Mouse (Mus musculus) CH12.LX (cell line): ENCODE data around the gene Rbmxl1. TPM values are rescaled to one million over a fixed set of nuclear protein-coding genes. Genes with fewer than 3 reads are reported as not detected.
"Not testable (repeated sequence)": the region's sequence is repeated elsewhere in the genome, so short reads cannot be mapped to it uniquely, and the experiment has no call there.

Experiments
- DNase-seq: peaks from one replicate; pipeline ENCODE4 v3.0.0-alpha.2; 2013; ENCODE audit errors: extremely low read depth
- H3K27ac ChIP-seq: 2 replicates; pipeline ENCODE4 v1.5.1; 2012; ENCODE audit warnings: low read depth, mild to moderate bottlenecking, control low read depth, moderate library complexity; ENCODE audit not compliant: insufficient read depth
- H3K27me3 ChIP-seq: replicated peaks from 2 replicates; pipeline ENCODE3; 2012; ENCODE audit warnings: inconsistent platforms
- H3K36me3 ChIP-seq, 2 experiments: replicated peaks in 1 of 2; 2 replicates each; pipeline versions ENCODE3 to v1.6.1; 2012; ENCODE audit warnings: inconsistent platforms in 1 of 2, low read length in 1 of 2, mild to moderate bottlenecking in 1 of 2, mixed read lengths in 1 of 2, moderate library complexity in 1 of 2; ENCODE audit not compliant: control insufficient read depth in 1 of 2, insufficient read depth in 1 of 2
- H3K4me1 ChIP-seq, 2 experiments: 2 replicates each; pipeline ENCODE4 v1.6.1; 2012; ENCODE audit warnings: inconsistent platforms in 1 of 2, moderate library complexity in 1 of 2; ENCODE audit not compliant: insufficient read depth in 2 of 2, control insufficient read depth in 1 of 2
- H3K4me2 ChIP-seq: 2 replicates; pipeline ENCODE4 v1.6.1; 2012; ENCODE audit warnings: low read depth, mild to moderate bottlenecking, control low read depth; ENCODE audit not compliant: poor library complexity, insufficient read depth, severe bottlenecking
- H3K4me3 ChIP-seq, 3 experiments: fragments of 150-350 bp in 1 of 3; sonication (generic) in 1 of 3; replicated peaks in 1 of 3; 2 replicates each; pipeline versions ENCODE3 to v1.5.1; 2011 to 2012; ENCODE audit warnings: low read depth in 2 of 3, low read length in 2 of 3, mild to moderate bottlenecking in 2 of 3, moderate library complexity in 2 of 3, control low read depth in 1 of 3, improper control_type of control experiment in 1 of 3, inconsistent platforms in 1 of 3, mixed read lengths in 1 of 3; ENCODE audit not compliant: poor library complexity in 1 of 3
- H3K79me2 ChIP-seq: replicated peaks from 2 replicates; pipeline ENCODE4 v1.6.1; 2012; ENCODE audit warnings: mild to moderate bottlenecking, moderate library complexity; ENCODE audit not compliant: control insufficient read depth, poor library complexity, insufficient read depth, severe bottlenecking; ENCODE audit errors: extremely low read depth
- H3K9ac ChIP-seq: 2 replicates; pipeline ENCODE4 v1.6.1; 2012; ENCODE audit warnings: low read depth, mild to moderate bottlenecking, control low read depth, moderate library complexity; ENCODE audit not compliant: insufficient read depth
- H3K9me3 ChIP-seq: replicated peaks from 2 replicates; pipeline ENCODE3; 2012; ENCODE audit warnings: low read length, inconsistent platforms, mixed read lengths
- CHD2 ChIP-seq: IDR thresholded peaks from 2 replicates; pipeline ENCODE4 v1.6.1; 2011; ENCODE audit warnings: low read length, improper control_type of control experiment
- E2F4 ChIP-seq: IDR thresholded peaks from 2 replicates; pipeline ENCODE4 v1.6.1; 2011; ENCODE audit warnings: low read depth, low read length, improper control_type of control experiment; ENCODE audit not compliant: insufficient replicate concordance
- EP300 ChIP-seq: IDR thresholded peaks from 2 replicates; pipeline ENCODE4 v1.6.1; 2011; ENCODE audit warnings: low read length, improper control_type of control experiment
- GABPA ChIP-seq: IDR thresholded peaks from 2 replicates; pipeline ENCODE4 v1.6.1; 2012; ENCODE audit warnings: low read depth, low read length, improper control_type of control experiment, inconsistent platforms; ENCODE audit not compliant: insufficient replicate concordance
- HCFC1 ChIP-seq: IDR thresholded peaks from 2 replicates; pipeline ENCODE4 v1.6.1; 2012; ENCODE audit warnings: low read depth, mild to moderate bottlenecking, inconsistent platforms, low read length, improper control_type of control experiment
- IRF4 ChIP-seq: IDR thresholded peaks from 2 replicates; pipeline ENCODE4 v1.6.1; 2014; ENCODE audit warnings: low read depth, mild to moderate bottlenecking, inconsistent platforms, low read length, improper control_type of control experiment
- JUN ChIP-seq: IDR thresholded peaks from 2 replicates; pipeline ENCODE4 v1.6.1; 2011; ENCODE audit warnings: low read depth, mild to moderate bottlenecking, low read length, improper control_type of control experiment, moderate library complexity; ENCODE audit not compliant: insufficient read depth
- MAX ChIP-seq: IDR thresholded peaks from 2 replicates; pipeline ENCODE4 v1.6.1; 2011; ENCODE audit warnings: low read length, improper control_type of control experiment
- MXI1 ChIP-seq: IDR thresholded peaks from 2 replicates; pipeline ENCODE4 v1.6.1; 2011; ENCODE audit warnings: mild to moderate bottlenecking, low read depth, low read length, improper control_type of control experiment
- NELFE ChIP-seq: IDR thresholded peaks from 2 replicates; pipeline ENCODE4 v1.6.1; 2011; ENCODE audit warnings: low read depth, low read length, improper control_type of control experiment
- PAX5 ChIP-seq: IDR thresholded peaks from 2 replicates; pipeline ENCODE4 v1.6.1; 2012; ENCODE audit warnings: low read length, inconsistent platforms, mixed read lengths
- POLR2AphosphoS2 ChIP-seq: IDR thresholded peaks from 2 replicates; pipeline ENCODE4 v1.6.1; 2011; ENCODE audit warnings: low read depth, low read length, improper control_type of control experiment
- RCOR1 ChIP-seq: conservative IDR thresholded peaks from 2 replicates; pipeline ENCODE4 v1.6.1; 2012; ENCODE audit warnings: low read depth, mild to moderate bottlenecking, inconsistent platforms, low read length, improper control_type of control experiment
- USF1 ChIP-seq: IDR thresholded peaks from 2 replicates; pipeline ENCODE4 v1.6.1; 2014; ENCODE audit warnings: low read depth, mild to moderate bottlenecking, inconsistent platforms, low read length, improper control_type of control experiment
- USF2 ChIP-seq: conservative IDR thresholded peaks from 2 replicates; pipeline ENCODE4 v1.6.1; 2011; ENCODE audit warnings: low read depth, low read length, improper control_type of control experiment
- ZKSCAN1 ChIP-seq: IDR thresholded peaks from 2 replicates; pipeline ENCODE4 v1.6.1; 2012; ENCODE audit warnings: low read depth, inconsistent platforms, low read length, improper control_type of control experiment, borderline replicate concordance
- dilution Hi-C: fragments of 300-500 bp; cut with MboI; formaldehyde crosslinking; loops from 2 replicates; pipeline ENCODE4 v1.14.3; 2020; ENCODE audit warnings: low sequenced_read_pairs; ENCODE audit not compliant: extremely low pct_unique_long_range_greater_than_20kb, extremely low pct_ligation_motif_present
- in situ Hi-C: fragments of 300-500 bp; cut with MboI; formaldehyde crosslinking; loops from 3 replicates; pipeline ENCODE4 v1.14.3; 2019; ENCODE audit warnings: low sequenced_read_pairs, low pct_ligation_motif_present, low pct_unique_long_range_greater_than_20kb, mixed read lengths
- polyA plus RNA-seq: library from polyadenylated mRNA; unstranded; fragments of >175 nt; gene quantifications from 2 replicates; pipeline ENCODE4 v1.2.1, GENCODE M21; 2012; ENCODE audit warnings: low read depth; ENCODE audit not compliant: insufficient read length
- total RNA-seq, 2 experiments: library from RNA; depleted of rRNA; stranded (reverse); fragments of 300-350 nt in 1 of 2; fragments of >200 nt in 1 of 2; gene quantifications; 2 replicates each; pipeline ENCODE4 v1.2.3; 2012 to 2014

Gene Rbmxl1
- total and polyA plus RNA-seq, 3 experiments = 103 to 226 (median 191) TPM

DNA sequence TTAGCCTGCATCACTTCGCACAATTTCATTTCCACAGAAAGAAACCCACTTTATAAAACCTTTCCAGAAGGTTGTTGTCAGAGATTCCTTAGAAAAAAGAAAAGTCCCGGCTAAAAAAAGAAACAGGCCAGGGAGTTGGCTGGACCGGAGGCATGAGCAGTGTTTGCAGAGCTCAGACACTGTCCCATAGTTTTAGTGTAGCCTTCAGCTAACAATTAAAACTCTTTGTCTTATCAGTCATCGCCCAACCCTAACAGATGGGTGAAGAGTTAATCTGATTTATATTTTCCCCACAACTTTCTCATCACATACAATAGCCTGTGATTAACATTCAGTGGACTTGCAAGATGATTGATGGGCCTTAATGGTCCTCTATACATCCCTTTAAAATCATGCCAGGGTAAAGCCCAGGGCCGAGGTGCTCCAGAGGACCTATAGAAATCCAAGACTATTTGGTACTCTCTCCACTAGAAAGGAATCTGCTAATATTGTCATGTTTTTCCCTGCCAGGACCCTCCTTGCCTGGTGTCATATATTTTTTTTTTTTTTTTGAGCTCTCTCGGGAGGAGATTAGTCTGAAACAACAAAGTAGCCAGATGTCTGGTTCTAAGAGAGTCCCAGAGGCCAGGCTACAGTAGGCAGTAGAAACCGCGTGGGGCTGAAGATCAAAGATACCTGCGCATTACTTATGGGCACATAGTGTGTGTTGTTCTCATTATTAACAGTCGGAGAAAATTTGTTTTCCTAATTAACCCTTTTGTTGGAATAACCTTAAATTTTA is 41.5 kb upstream of the Rbmxl1 start:
- in situ Hi-C loops (no loop called here), dilution Hi-C loops (no loop called here)
- Histone ChIP-seq H3K4me1 (no peaks in the 10 kb centered on the region), H3K27ac (no peak overlapping the region), H3K9me3 (no peaks in the 10 kb centered on the region), H3K4me3 (no peak overlapping the region), H3K4me2 (no peak overlapping the region), H3K27me3 (no peaks in the 10 kb centered on the region), H3K9ac (no peak overlapping the region), H3K36me3 (peaks cover 6 to 46% of the 10 kb centered on the region in 2 experiments), H3K79me2 (no peaks in the 10 kb centered on the region)
- DNase-seq = no peak
- no peak for TF ChIP-seq CHD2
- TF ChIP-seq EP300 = no peak
- no peak for TF ChIP-seq HCFC1
- TF ChIP-seq MAX = no peak
- TF ChIP-seq PAX5 = no peak
- no peak for TF ChIP-seq E2F4
- no peak for TF ChIP-seq USF1
- no peak for TF ChIP-seq GABPA
- TF ChIP-seq POLR2AphosphoS2 = no peak
- no peak for TF ChIP-seq JUN
- TF ChIP-seq IRF4 = no peak
- TF ChIP-seq MXI1 = no peak
- TF ChIP-seq RCOR1 = no peak
- no peak for TF ChIP-seq NELFE
- no peak for TF ChIP-seq USF2
- no peak for TF ChIP-seq ZKSCAN1

DNA sequence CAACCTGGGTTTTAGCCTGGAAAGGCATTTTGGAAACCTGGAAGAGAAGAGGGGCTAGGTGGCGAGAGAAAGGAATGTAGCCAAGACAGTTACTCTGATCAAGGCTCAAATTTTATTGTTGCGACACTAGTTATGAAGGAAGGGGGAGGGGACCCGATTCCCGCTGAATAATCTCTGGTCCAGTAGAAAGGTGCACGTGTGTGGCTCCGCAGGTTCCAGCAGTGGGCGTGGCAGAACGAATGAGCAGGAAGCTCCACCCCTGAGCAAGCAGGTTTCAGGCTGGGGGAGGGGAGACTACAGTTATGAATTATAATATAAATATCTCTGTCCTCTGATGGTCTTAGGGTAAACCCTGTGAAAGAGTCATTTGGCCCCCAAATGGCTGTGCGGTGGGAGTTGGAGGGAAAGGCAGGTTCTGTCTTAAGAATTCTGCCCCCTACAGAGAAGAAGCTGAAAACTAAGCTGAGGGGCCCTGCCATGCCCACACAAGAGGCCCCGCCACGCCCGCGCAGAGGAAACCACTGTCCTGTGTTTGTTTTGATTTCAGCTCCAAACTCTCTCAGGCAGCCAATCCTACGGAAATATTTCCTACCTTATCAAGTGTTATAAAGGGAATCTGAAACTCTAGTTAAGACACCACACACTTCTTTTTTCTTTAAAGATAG is 36.6 kb upstream of the Rbmxl1 start:
- H3K79me2 ChIP-seq, H3K4me2 ChIP-seq, DNase-seq, H3K27ac ChIP-seq, H3K9ac ChIP-seq, H3K4me1 ChIP-seq, in situ Hi-C loops, H3K4me3 ChIP-seq, H3K9me3 ChIP-seq, dilution Hi-C loops, H3K27me3 ChIP-seq: not testable (repeated sequence)
- peaks cover 11 to 72% of the 10 kb centered on the region in 2 experiments for H3K36me3 ChIP-seq
